Mouse (Mus musculus) testis, adult 2 months (tissue): ENCODE measurements around the gene Stoml2.

Experiments
- CTCF ChIP-seq: fragments of 200-500 bp; IDR thresholded peaks from 2 replicates; pipeline ENCODE4 v1.5.1; 2012; ENCODE audit warnings: low read depth, mild to moderate bottlenecking, inconsistent platforms, low read length, moderate library complexity; ENCODE audit not compliant: control insufficient read depth, insufficient read depth, insufficient replicate concordance
- POLR2A ChIP-seq: fragments of 200-500 bp; IDR thresholded peaks from 2 replicates; pipeline ENCODE4 v1.6.1; 2012; ENCODE audit warnings: low read depth, mild to moderate bottlenecking, inconsistent platforms, low read length, moderate library complexity; ENCODE audit not compliant: control insufficient read depth

- no peak for TF ChIP-seq CTCF
- no peak for TF ChIP-seq POLR2A
Measured at GRCm38 (mm10) chr4:43029121-43029520, 2.4 kb downstream of the Stoml2 start.
